Comparison of ENCODE assay signal across 8 mouse cellular contexts in genomic region chr3:30855604-30856458, GRCm38 (mm10). TPM values are rescaled to one million over a fixed set of nuclear protein-coding genes. Genes with fewer than 3 reads are reported as not detected.
DNase-seq lines count a peak whose midpoint lies in the region; ATAC-seq and TF ChIP-seq lines count a peak whose summit lies in the region.

Gene Gpr160, plus strand, starts transcription at chr3:30855950.

- H3K9me3 ChIP-seq in G1E (replicated peaks) = no peaks in the 10 kb centered on the region
- H3K9me3 ChIP-seq in hindbrain, embryonic 10.5 days = no peaks in the 10 kb centered on the region
- no peaks in the 10 kb centered on the region for H3K9me3 ChIP-seq in lung, embryonic 16.5 days (ENCODE audit: control insufficient read depth, low read length)

- no peaks in the 10 kb centered on the region for H3K36me3 ChIP-seq in G1E (replicated peaks)
- no peaks in the 10 kb centered on the region for H3K36me3 ChIP-seq in hindbrain, embryonic 10.5 days
- H3K36me3 ChIP-seq in lung, embryonic 16.5 days (ENCODE audit: control insufficient read depth, insufficient read depth, low read length) = no peaks in the 10 kb centered on the region
- no peaks in the 10 kb centered on the region for H3K36me3 ChIP-seq in thymus, adult 2 months (ENCODE audit: control insufficient read depth, insufficient read depth, low read length)

- H3K4me3 ChIP-seq in G1E (ENCODE audit: low read depth, low read length) = peak within 1 kb of the TSS; percentile 70
- peak within 1 kb of the TSS; percentile 64 for H3K4me3 ChIP-seq in hindbrain, embryonic 10.5 days
- H3K4me3 ChIP-seq in lung, embryonic 16.5 days (ENCODE audit: low read length) = peak within 1 kb of the TSS; percentile 67
- peak within 1 kb of the TSS; percentile 41 for H3K4me3 ChIP-seq in thymus, adult 2 months (ENCODE audit: control insufficient read depth, insufficient read depth, low read length)

- no peak for ATAC-seq in G1E (ENCODE audit: extremely low read depth, insufficient number of reproducible peaks, low FRiP score, poor library complexity, severe bottlenecking)
- peak; percentile 94 for ATAC-seq in lung, embryonic 16.5 days (ENCODE audit: low read depth)

- H3K9ac ChIP-seq in lung, embryonic 16.5 days (ENCODE audit: low read length) = peak within 1 kb of the TSS; percentile 75

- peak within 1 kb of the TSS; percentile 24; the same call in 1 of the 2 replicates for H3K27ac ChIP-seq in hindbrain, embryonic 10.5 days
- peak within 1 kb of the TSS; percentile 55; the same call in 1 of the 2 replicates for H3K27ac ChIP-seq in lung, embryonic 16.5 days (ENCODE audit: low read length)
- no peak within 1 kb of the TSS for H3K27ac ChIP-seq in thymus, adult 2 months (ENCODE audit: control insufficient read depth, insufficient read depth, low read length)

- peak within 1 kb of the TSS; percentile 97 for H3K4me2 ChIP-seq in lung, embryonic 16.5 days (ENCODE audit: low read depth, low read length)

- 0 out of 2 replicates have a peak, but pooled peaks have one; percentile 11 for TF ChIP-seq CTCF in G1E (IDR thresholded peaks at IDR 0.05; ENCODE audit: low read depth, low read length)
- TF ChIP-seq CTCF in thymus, adult 2 months (IDR thresholded peaks at IDR 0.05; ENCODE audit: borderline replicate concordance, control insufficient read depth, extremely low read depth, insufficient read depth, low read length, poor library complexity) = peak; percentile 71; the same call in 1 of the 2 replicates

- DNase-seq in G1E (ENCODE audit: low spot score) = peak; percentile 25
- DNase-seq in cerebellum, adult 8-10 months = peak; percentile 25
- peak; percentile 16 to 64 for DNase-seq in frontal cortex, adult 2 months (ENCODE audit: extremely low spot score in 1 of 2, low spot score in 1 of 2)
- DNase-seq in hindbrain, embryonic 10.5 days (ENCODE audit: low spot score) = peak; percentile 51
- peak; percentile 73 for DNase-seq in layer of hippocampus, adult 9-11 months
- peak; percentile 33 for DNase-seq in ovary, adult 18-20 months (ENCODE audit: low spot score)
- DNase-seq in thymus, adult 2 months = peak; percentile 76

- TF ChIP-seq POLR2A in thymus, adult 2 months (IDR thresholded peaks at IDR 0.05; ENCODE audit: control insufficient read depth, extremely low read depth, insufficient read depth, low read length, poor library complexity) = no peak

- H3K27me3 ChIP-seq in G1E (ENCODE audit: insufficient read depth, low read length) = peaks cover 26% of the 10 kb centered on the region
- peaks cover 50% of the 10 kb centered on the region for H3K27me3 ChIP-seq in hindbrain, embryonic 10.5 days (ENCODE audit: insufficient read depth, poor library complexity, severe bottlenecking)
- peaks cover 6% of the 10 kb centered on the region; the same call in 1 of the 2 replicates for H3K27me3 ChIP-seq in lung, embryonic 16.5 days (ENCODE audit: control insufficient read depth, insufficient read depth, low read depth, low read length)
- no peaks in the 10 kb centered on the region for H3K27me3 ChIP-seq in thymus, adult 2 months (ENCODE audit: control insufficient read depth, insufficient read depth, low read length)

- under 1% methylated on average over 75 of the region's 75 CpGs for WGBS in hindbrain, embryonic 10.5 days
- WGBS in lung, embryonic 16.5 days = 1% methylated on average over 68 of the region's 75 CpGs
- WGBS in thymus, adult 2 months = 1% methylated on average over 75 of the region's 75 CpGs

- peaks cover 10% of the 10 kb centered on the region for H3K4me1 ChIP-seq in G1E (ENCODE audit: insufficient read depth, low read depth, low read length)
- peaks cover 11% of the 10 kb centered on the region for H3K4me1 ChIP-seq in hindbrain, embryonic 10.5 days (replicated peaks)
- no peaks in the 10 kb centered on the region; the same call in 1 of the 2 replicates for H3K4me1 ChIP-seq in lung, embryonic 16.5 days (replicated peaks; ENCODE audit: control insufficient read depth, insufficient read depth, low read length)
- peaks cover 3% of the 10 kb centered on the region; the same call in 1 of the 2 replicates for H3K4me1 ChIP-seq in thymus, adult 2 months (replicated peaks; ENCODE audit: control insufficient read depth, insufficient read depth, low read length)

RNA-seq across cellular contexts. Expression of gene Gpr160, which starts in this region (rescaled TPM):
- total RNA-seq in G1E (2014; fragmentation: Nextera tagmentation) = not detected in 2 replicates
- total RNA-seq in G1E (2017) = 0.12 and 0.33 TPM in 2 replicates
- not detected in 2 replicates for polyA plus RNA-seq in G1E (2012)
- polyA plus RNA-seq in frontal cortex, adult 2 months (2012; rRNA removed) = 1.4 and 2.0 TPM in 2 replicates
- 0.69 and 0.71 TPM in 2 replicates for polyA plus RNA-seq in hindbrain, embryonic 10.5 days (2016; fragmentation: Nextera tagmentation; extraction: Ambion mirVana)
- polyA plus RNA-seq in lung, embryonic 16.5 days (2015; fragmentation: Nextera tagmentation; extraction: Ambion mirVana) = 5.0 and 5.1 TPM in 2 replicates
- polyA plus RNA-seq in thymus, adult 2 months (2012; rRNA removed) = 4.3 and 6.1 TPM in 2 replicates

Comparison
In these comparisons a context has a peak if more than half of its experiments do, and no peak if none do; other contexts are left out.
1. Peak in DNase-seq and H3K4me3 ChIP-seq in G1E; RNA of the gene not detected or under 1 TPM.
2. Peak in DNase-seq, H3K4me3 ChIP-seq and H3K27ac ChIP-seq in hindbrain, embryonic 10.5 days; RNA of the gene not detected or under 1 TPM.
3. DNase-seq: peak in every context shown above with its lines; median percentile 76 in thymus, adult 2 months; 73 in layer of hippocampus, adult 9-11 months; 51 in hindbrain, embryonic 10.5 days; 40 in frontal cortex, adult 2 months; 33 in ovary, adult 18-20 months; 25 in G1E; 25 in cerebellum, adult 8-10 months.